Mouse (Mus musculus) bone marrow, adult 2 months (tissue): ENCODE data around the gene Nt5c2.

Experiments
- CTCF ChIP-seq: fragments of 200-500 bp; IDR thresholded peaks from 2 replicates; pipeline ENCODE4 v1.5.1; 2011; ENCODE audit warnings: low read length, control low read depth; ENCODE audit not compliant: control insufficient read depth, insufficient read depth
- POLR2A ChIP-seq: fragments of 200-500 bp; IDR thresholded peaks from 2 replicates; pipeline ENCODE4 v1.6.1; 2011; ENCODE audit warnings: low read depth, mild to moderate bottlenecking, control low read depth, low read length, borderline replicate concordance; ENCODE audit not compliant: control insufficient read depth

- TF ChIP-seq POLR2A (0 out of 2 replicates have a peak, but pooled peaks have one; percentile 16), CTCF (no peak)
These were observed 443 bp upstream of the Nt5c2 start for GRCm38 (mm10) chr19:47015396-47015795.
